Mouse (Mus musculus) left cerebral cortex, postnatal 25 days (tissue): Measurements from ENCODE around the gene Il13ra1. TPM values are rescaled to one million over a fixed set of nuclear protein-coding genes. Genes with fewer than 3 reads are reported as not detected.

Source experiments
- DNase-seq, 2 experiments: peaks; one replicate each; pipeline ENCODE4 v3.0.0; 2022; ENCODE audit warnings: low spot score in 2 of 2, mixed read lengths in 1 of 2
- intact Hi-C: fragments of 180-260 bp; cut with DNase I; formaldehyde crosslinking; loops from one replicate; pipeline ENCODE4 v1.15.1; 2025
- total RNA-seq, 2 experiments: library from RNA; stranded (reverse); gene quantifications; 2 replicates each; pipeline ENCODE4 v1.2.3; 2021

The Il13ra1 gene
- total RNA-seq, 2 experiments from 2014 or later: 4.0 to 4.8 TPM

DNA sequence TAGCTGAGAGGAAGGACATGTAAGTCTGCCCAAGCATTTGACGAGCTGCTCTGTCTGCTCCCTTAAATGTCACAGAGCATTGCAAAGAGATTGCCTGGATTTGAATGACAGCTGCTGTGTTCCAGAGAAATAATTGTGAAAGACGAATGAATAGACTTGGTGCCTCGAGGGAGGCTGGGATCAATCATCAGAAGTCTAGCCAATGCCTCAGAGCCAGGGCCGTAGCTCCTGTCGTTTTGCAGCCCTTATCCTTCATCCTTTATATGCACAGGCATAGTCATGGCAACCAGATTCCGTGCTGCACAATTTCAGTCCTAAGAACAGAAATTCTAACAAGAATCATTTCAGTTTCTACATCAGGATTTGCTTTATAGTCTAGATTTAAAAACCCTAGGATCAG is 74.5 kb downstream of the Il13ra1 start:
- intact Hi-C loops: no loop called here
- no peak for DNase-seq

DNA sequence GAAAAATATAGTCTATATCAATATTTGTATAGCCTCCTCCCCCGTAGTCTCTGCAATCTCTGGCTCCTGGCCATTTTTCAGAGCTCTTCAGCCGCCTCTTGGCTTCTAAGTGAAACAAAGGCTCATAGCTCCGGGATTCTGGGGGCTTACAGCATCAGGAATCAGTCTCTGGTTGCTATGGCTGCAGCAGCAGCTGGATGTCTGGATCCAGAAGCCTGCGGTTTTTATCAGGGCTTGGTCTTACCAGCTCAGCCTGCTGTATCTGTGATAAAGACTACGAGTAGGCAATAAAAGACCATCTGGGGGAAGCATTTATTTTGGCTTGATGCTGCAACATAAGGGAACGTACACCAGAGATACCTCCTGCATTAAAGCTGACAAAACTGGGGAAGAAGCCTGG is 82.0 kb downstream of the Il13ra1 start:
- intact Hi-C loops: no loop called here
- DNase-seq: peak in 1 of 2 experiments; percentile 16

DNA sequence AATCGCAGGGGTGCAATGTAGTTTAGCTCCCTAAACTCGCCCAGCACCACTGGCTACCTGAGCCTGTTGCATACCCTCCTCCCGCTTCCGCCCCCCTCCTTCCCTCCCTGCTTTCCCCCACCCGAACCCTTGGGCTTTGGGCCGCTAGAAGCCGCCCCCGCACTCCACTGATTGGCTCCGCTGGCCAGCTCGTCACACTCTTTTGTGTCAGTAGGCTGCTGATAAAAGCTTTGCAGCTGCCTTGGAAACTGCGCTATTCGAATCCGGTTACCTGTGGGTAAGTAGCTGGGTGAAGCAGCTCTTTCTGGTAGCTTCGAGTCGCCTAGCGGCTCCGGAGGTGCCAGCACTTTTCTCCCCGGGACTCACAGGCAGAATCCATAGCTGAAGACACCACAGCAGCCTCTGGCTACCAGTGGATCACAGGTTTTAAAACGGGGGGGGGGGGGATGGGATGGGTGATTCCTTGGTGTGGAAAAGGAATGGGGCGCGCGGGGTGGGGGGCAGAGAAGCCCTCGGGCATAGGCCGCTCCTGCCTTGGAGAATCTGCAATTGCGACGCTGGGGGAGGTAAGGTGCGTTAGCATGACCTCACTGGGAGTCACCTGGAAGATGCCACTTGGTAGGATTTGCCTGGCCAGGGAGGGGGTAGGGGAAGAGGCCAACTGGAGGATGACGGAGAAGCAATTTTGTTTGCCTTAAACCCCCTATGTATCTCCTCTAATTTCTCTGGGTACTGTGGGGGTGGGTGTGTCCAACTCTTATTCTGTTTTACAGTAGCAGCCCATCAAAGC is 84.0 kb downstream of the Il13ra1 start, which contains the start of gene Zcchc12:
Gene Zcchc12 (plus strand): TSS at position 169 of the 790 bp plus-strand sequence.
- intact Hi-C loops: no loop called here
- DNase-seq: peak; percentile 31 to 49

DNA sequence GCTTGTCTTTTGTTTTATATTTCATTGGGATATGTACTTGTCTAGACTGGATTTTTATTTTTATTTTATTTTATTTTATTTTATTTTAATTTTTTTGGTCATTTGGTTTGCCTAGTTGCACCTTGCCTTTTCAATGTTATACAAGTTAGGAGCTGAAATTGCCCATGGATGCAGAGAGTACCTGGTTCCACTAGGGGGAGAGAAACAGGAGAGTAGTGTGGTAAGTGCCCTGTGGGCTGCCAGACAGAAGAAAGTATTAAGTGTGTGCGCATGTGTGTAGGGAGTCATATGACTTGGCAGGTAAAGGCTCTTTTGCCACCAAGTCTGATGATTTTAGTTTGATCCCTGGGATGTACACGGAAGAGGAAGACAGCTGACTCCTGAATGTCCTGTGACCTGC is 97.6 kb downstream of the Il13ra1 start:
- intact Hi-C loops: no loop called here
- DNase-seq: no peak

DNA sequence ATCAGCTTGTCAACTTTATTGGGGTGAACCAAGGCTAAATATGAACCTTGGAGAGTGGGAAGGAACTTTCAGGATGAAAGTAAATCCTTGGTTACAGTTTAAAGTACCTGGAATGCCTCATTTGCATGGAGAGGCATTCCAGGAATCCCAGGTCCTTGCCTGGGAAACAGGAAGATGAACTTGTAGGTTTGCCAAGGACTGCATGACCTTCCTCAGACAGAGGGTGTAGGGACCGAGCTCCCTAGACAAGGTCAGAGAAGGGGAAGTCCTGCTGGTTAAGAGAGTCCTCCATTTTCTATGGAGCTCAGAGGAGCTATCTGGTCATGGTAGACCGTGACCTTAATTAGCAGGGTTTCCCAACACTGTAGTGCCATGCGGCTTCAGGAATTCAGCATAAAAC is 99.3 kb downstream of the Il13ra1 start:
- DNase-seq: no peak
- intact Hi-C loops: no loop called here

Other genes with a start within 250 kb of the Il13ra1 start
- gene Dock11, start 223.3 kb upstream of the Il13ra1 start, total RNA-seq: 1 to 10 TPM; 6.0 to 8.2 TPM
- 10 to 100 TPM; 57.8 to 70.7 TPM for gene Zcchc12, start 83.8 kb downstream of the Il13ra1 start, total RNA-seq
- 10 to 100 TPM; 12.3 to 13.9 TPM for gene Lonrf3, start 216.2 kb downstream of the Il13ra1 start, total RNA-seq